Mouse (Mus musculus): ENCODE measurements around the gene Borcs6. TPM values are rescaled to one million over a fixed set of nuclear protein-coding genes. Genes with fewer than 3 reads are reported as not detected.

The Borcs6 gene
- total and polyA plus RNA-seq, 3 experiments, result 21.3 to 38.9 (median 26.4) TPM

DNA sequence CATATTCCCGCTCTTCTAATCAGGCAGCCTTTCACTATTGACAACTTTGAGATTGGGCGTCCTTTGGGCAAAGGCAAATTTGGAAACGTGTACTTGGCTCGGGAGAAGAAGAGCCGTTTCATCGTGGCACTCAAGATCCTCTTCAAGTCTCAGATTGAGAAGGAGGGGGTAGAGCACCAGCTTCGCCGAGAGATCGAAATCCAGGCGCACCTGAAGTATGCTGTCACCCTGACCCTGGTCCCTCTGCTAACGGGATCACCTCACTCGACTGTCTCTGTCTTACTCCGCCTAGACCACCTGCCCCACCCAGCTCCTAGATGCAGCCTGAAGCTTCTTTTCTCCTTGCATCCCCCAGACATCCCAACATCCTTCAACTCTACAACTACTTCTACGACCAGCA is 11.4 kb upstream of the Borcs6 start:
- DNase-seq, result no peak

DNA sequence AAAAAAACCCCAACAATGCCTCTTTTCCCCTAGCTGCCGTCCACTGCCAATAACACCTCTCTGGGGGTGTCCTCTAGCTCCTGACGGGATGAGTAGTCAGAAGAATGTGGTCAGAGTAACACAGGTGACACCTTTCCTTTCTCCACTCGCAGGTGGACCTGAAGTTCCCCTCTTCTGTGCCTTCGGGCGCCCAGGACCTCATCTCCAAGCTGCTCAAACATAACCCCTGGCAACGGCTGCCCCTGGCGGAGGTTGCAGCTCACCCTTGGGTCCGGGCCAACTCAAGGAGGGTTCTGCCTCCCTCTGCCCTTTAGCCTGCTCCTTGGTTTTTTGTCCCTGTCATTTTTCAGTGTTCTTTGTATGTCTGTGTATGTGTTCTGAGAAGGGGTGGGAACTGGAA is 8.8 kb upstream of the Borcs6 start:
- no peak for DNase-seq

DNA sequence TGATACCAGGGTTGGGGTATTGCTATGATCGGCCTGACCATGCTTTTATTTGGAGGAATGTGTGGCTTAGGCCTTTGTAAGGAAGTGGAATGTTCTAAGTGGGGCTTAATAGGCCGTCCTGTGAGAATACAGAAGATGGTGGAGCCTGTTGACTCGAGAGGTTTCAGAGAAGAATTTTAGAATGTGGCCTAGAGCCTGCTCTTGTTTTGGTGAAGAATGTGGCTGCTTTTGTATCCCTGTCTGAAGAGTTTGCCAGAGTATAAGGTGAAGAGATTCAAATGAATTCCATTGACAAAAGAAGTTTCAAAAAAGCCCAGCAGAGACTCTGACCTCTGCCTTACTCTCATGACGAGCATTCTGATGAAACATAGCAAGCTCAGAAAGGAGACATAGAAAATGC is 7.7 kb upstream of the Borcs6 start:
- DNase-seq, result no peak

DNA sequence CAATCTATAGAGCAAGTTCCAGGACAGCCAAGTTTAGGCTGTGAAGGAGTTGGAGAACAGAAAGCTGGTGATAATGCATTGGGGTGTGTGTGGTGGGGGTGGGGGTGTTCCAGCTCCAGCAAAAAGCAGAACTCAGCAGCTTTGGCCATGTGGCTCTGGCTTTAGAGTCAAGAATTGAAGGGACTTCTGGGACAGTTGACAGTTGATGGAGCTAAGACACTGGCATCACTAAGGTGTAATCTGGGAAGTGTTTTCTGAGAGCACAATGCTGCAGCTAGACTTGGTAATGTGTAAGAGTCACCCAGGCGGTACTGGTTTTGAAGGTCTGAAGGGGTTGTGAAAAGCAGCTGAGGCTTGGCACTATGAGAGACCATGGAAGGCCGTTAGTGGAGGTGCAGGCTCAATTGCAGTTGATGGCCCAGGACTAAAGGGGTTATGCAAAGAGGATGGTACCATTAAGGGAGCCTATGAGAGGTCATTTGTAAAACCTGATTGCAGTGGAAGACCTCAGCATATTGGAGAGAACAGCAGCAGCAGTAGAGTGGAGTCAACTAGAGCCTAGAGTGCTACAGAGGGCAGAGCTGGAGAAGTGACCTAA is 6.6 kb upstream of the Borcs6 start:
- DNase-seq, result no peak

DNA sequence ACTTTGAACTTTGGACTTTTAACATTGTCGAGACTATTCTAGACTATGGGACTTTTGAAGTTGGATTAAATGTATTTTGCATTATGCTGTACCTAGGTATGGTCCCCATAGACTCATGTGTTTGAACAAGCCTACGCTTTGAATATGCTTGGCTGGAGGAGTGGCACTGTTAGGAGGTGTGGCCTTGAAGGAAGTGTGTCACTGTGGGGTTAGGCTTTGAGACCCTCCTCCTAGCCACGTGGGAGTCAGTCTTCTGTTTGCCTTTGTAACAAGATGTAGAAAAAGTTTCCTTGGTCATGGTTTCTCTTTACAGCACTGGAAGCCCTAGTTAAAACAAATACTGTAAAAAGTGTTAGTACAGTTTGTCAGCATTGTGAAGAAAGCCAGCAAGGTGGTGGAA is 5.7 kb upstream of the Borcs6 start:
- DNase-seq, result no peak

DNA sequence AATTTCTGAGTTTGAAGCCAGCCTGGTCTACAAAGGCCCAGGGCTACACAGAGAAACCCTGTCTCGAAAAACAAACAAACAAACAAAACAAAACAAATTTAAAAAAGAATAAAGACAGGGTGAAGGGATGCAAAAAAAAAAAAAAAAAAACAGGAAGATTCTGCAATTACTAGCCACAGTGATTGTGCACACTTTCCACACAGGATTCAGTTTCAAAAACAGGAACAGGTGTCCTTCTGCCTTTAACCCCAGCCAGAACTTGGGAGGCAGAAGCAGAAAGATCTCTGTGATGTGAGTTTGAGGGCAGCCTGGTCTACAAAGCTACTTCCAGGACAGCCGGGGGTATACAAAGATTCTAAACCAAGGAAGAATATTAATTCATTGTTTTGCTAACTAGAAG is 1.3 kb upstream of the Borcs6 start:
- DNase-seq, result no peak

DNA sequence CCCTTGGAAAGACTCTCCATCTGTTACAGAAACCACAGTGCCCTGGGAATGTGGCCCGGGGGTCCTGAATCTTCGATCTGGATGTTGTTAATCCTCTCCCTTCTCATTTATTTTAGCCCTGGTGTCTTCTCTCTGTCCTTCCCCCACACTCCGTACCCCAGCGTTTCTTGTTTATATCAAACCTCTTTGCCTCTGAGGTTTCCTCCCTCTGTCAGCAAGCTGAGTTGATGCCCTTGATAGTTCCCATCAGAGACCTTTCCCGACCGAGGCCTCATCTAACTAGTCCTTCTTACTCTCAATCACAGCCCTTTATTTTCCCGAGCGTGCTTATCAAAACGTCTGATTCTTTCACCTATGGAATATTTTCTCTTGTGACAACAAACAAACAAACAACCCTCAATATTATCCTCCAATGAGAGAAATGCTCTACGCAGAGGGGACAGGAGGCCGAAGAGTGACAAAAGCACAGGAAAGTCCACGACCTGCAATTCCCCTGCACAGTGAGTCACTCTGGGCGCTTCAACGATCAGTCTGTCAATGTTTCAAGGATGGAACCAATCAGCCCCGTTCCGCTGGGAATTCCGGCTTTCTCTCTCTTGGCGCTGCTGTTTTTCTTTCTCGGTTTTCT is 674 bp upstream of the Borcs6 start:
- no peak for DNase-seq

DNA sequence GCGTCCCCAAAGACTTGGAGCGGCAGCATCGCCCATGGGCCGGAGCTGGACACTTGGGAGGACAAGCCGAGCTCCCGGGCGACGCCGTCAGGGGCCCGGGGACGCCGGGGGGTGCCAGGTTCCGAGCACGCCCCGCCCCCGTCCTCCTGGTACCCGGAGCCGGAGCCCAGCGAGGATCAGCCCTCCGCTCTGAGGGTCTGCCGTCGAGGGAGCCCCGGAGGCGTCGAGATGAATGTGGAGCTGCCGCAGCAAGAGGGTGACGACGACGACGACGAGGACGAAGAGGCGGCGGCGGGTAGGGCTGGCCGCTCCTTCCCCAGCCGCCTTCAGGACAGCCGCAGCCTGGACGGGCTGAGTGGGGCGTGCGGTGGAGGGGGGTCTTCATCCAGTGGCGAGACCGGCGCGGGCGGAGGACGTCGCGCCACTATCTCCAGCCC is 476 bp downstream of the Borcs6 start:
- DNase-seq, result no peak

DNA sequence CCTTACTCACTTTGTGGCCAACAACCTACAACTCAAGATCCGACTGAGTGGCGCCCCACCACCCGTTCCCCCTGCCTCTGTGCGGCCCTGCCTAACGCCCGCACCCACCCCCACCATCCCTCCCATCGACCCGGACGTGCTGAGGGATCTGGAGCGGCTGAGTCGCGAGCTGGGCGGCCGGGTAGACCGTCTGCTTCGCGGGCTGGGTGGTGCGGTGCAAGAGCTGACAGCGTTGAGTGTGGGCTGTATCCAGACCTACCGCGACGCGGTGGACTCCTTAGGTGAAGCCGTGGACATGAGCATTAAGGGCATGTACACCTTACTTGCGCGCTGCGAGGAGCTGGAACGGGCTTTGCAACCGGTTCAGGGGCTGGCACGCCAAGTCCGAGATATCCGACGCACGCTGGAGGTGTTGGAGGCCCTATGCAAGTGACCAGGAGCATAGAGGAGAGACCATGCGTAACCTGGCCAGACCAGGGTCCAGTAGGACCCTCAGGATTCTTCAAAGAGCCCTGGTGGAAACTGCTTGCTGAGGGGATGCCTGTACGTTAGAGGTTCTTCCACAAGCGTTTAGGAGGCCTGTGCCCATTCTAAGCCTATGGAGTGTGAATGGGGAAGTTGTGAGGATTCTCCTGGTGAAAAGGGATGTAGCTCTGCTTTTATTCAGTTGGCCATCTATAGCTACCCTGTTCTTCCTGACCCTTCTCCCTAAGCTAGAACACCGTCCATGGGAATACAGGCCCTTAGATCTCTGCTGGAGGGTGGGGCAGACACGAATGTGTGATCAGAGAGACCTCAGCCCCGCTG is 1.1 kb downstream of the Borcs6 start:
- peak; percentile 59 for DNase-seq

DNA sequence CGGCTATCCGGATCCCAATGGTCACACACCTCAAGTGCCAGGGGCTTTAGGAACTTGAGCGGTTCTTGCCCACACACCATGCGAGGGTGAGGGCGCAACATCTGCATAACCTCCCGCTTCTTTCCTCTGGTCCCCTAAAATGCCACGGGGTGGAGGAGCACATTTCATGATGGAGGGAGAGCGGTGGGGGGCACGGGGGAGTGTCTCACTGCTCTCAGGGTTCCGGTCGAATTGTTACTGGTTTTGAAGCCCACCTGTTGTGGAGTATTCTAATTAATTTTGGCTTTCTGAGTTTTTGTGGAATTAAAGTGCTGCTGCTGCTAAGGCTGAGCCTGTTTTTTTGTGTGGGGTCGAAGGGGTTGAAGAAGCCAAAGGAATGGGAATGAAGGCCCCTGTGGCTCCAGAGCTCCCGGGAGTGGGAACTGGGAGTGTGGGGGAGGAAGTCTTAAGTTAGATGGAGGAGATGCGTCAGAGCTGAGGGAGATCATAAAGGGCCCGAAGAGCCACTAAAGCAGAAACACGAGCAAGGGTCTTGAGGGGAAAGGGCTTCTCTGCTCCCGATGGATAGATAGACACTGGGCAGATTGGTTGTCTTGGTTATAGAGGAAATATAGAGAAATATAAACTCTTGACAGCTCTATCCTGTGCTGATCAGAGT is 1.9 kb downstream of the Borcs6 start:
- no peak for DNase-seq

DNA sequence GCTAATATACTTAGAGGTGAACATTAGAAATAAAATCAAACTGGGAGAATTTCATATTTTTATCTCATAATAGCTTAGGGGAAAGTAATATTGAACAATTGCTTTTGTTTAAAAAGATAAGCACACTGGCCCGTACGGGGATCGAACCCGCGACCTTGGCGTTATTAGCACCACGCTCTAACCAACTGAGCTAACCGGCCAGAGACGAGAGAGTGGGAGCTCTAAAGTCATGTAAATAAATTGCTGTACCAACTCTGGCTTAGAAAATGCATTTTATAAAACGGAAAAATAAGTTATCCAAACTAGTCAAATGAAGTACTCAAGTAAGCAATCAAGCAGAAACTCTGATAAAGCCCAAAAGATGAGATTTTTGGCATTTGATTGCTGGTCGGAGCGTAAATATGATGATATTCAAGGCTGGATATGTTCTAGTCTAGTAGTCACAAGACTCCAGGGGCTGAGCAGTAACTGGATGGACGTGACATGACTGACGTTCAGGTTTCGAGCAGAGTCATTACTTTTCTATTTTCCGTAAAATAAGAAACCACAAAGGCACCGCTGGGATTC is 2.8 kb downstream of the Borcs6 start:
- DNase-seq, result peak; percentile 83

DNA sequence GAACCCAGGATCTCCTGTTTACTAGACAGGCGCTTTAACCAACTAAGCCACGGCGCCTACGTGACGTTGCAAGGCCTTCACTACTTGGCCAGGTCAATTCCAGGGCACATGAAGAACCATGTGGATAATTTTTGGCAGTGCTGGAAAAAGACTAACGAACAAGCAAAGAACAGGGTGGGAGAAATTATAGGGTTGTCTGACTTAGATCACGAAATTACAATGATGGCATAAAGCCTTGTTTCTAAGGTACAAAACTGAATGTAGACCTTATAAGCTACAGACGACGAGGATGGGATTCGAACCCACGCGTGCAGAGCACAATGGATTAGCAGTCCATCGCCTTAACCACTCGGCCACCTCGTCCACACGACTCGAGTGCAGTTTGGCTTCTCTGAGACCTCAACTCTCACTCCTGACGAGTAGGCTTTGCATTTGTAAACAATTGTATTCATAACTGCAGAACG is 3.3 kb downstream of the Borcs6 start:
- DNase-seq, result peak; percentile 94

DNA sequence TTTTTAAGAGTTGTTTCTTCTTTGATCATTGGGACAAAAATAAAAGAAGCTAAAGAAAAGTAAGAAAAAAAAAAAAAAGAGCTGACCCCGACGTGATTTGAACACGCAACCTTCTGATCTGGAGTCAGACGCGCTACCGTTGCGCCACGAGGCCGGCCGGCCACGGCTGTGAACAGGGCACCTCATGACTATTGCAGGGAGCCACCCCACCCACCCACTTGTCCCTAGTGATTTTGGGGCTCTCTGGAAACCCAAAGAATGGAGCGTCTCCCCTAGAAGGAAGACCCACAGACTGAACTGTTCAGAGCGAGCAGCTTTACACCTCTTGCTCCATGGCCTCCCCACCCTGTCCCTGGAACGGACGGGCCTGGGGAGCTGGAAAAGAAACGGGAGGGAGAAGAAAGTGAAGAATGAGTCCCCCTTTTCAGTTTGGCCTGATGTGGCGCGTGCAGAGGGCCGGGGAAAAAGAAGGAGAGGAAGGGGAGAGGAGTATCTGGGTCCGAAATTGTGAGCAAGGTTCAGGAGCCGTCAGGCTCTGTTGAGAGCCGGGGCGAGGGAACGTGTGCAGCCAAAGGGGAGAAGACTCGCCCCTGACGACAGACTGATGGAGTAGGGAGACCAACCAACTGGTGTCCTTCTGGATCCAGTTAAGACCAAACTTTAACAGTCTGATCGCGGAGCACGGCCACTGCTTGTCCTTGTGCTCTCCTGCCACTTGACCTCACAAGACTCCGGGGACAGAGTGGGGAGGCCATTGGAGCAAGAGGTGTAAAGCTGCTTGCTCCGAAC is 4.1 kb downstream of the Borcs6 start:
- peak; percentile 87 for DNase-seq

DNA sequence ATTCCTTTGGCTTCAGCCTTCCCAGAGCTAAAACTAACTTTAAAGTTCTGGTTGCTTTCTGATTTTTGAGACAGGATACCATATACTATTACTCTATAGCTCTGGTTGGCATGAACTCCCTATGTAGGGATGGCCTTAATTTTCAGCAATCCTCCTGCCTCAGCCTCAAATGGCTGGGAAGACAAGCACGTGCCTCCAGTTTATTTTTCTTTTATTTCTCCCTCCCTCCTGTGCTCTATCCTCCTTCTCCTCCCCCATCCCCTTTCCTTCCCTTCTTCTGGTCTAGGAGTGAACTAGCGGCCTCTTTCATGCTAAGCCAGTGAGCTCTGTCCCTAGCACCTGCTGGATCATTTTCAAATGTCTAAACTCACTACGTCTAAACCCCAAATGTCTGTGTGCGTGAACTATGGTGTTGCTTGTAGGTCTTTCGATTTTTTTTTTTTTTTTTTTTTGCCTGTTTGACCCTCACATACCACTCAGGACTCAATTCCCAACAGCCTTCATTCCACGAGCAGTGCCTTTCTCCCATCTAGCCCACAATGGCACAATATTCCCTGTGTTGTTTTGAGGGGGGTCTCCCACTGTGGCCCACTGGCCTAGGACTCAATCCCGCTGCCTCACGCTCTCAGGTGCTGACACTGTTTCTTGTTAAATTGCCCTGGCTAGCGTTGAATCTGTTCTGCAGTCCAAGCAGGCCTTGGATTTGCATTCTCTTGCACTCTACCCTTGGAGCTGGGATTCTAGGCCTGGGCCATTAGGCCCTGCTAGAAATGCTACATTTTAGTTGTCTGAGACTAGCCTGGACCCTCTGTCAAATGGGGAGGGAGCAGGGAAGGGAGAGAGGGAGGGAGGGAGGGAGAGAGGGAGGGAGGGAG is 5.0 kb downstream of the Borcs6 start:
- no peak for DNase-seq

DNA sequence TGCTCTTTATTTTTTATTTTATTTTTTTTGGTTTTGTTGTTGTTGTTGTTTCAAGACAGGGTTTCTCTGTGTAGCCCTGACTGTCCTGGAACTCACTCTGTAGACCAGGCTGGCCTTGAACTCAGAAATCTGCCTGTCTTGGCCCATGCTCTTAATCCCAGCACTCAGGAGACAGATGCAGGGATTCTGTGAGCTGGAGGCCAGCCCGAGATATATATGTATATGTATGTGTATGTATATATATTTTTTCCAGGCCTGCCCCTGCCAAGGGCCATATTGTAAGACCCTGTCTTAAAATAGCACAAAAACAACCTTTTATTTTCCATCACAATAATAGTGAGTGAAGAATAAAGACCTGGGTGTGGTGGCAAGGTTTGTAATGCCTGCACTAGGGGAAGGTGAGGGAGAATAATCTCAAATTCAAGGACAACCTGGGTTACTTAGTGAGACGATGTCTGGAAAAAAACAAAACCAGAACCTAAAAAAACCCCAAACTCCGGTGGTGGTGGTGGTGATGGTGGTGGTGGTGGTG is 5.9 kb downstream of the Borcs6 start:
- no peak for DNase-seq

DNA sequence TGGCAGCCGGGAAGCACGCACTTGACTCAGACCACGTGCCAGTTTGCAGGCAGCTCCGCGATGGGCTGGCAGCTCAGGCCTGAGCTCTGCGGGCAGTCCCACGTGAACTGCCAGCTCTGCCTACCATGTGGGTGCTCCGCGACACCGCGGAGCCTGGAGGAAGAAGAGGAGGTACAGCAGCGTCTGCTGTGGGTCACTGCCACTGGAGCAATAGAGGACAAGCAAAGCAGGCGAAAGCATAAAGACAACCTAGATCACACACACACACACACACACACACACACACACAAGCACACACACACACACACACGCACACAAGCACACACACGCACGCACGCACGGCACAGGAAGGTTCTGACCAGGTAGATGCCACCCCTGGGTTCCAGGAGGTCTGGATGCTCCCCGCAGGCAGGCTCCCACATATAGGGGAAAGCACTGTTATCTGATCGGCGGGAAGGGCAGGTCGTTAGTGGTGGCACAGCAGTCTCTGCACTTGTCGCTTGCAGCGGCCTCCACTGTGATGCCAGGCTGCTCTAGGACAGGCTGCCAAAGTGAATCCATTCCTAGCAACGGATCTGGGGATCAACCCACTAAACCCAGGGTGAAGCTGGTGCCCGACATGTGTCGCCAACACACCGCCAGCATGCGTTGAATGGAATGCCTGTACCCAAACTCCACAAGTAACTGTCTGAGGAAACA is 6.8 kb downstream of the Borcs6 start:
- peak; percentile 77 for DNase-seq

DNA sequence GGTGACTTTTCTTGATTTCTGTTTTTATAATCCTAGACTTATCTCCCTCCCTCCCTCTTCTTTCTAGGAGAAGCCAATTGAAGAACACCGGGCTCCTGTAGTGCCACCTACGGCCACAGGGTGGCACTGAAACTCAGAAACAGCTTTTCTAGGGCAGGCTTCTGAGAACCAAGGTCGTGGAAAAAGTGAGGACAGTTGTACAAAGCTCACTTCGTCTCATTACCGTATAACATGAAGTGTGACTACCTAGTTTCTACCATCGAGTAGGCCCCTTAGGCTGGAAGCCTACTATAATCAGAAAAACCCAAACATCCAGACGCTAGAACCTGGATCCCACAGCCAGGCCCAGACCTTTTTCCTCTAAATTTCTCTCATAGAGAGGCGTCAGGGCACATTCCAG is 7.4 kb downstream of the Borcs6 start:
- DNase-seq, result peak; percentile 93

DNA sequence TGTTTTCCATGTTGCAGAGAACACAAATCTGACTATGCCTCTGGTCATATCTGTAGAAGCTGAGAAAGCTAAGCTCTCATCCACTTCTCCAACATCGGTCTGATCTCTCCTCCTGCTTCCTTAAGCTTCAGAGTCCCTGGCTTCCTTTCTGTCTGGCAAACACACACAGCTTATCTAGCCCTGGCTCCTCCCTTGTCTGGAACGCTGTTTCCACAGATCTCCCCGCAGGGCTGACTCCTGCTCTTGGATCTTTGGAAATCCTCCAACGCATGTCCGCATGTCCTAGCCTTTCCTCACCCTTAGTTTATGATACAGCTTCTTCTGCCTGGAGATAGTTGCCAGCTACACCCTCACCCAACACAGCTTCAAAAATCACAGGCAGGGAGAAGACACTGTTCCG is 8.1 kb downstream of the Borcs6 start:
- DNase-seq, result peak; percentile 67

DNA sequence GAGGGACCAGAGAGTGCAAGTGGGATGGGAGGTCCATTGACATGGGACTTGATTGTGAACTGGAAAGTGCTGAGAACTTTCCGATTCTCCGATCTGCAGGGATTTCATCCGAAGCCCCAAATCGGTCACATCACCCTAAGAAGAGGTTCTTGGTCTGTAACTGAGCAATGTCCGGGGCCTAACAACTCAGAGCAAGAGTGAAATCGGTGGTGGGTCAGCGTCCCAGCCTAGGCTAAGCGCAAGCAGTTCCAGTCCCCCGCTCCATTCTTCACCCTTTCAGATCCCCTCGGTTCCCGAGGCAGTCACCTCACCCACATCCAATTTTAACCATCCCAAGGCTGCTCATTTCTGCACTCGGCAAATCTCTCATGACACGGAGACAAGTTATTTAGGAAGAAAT is 10.6 kb downstream of the Borcs6 start:
- peak; percentile 59 for DNase-seq

Measured in adrenal gland, adult 2 months (tissue).